Mouse (Mus musculus): ENCODE data around the gene Tmem107.

Tmem107 gene

GRCm38 (mm10) chr11:69107676-69108075 lies 37.1 kb downstream of the Tmem107 start:
- DNase-seq, result no peak

GRCm38 (mm10) chr11:69108223-69108622 lies 37.6 kb downstream of the Tmem107 start:
- no peak for DNase-seq

GRCm38 (mm10) chr11:69109032-69109900 lies 38.7 kb downstream of the Tmem107 start:
- DNase-seq, result no peak

- DNase-seq, result peak; percentile 94 to 97
Measured at GRCm38 (mm10) chr11:69110319-69111046, 39.9 kb downstream of the Tmem107 start.

- DNase-seq, result no peak
Measured at GRCm38 (mm10) chr11:69111051-69111810, 40.6 kb downstream of the Tmem107 start.

- no peak for DNase-seq
Measured at GRCm38 (mm10) chr11:69111865-69112264, 41.3 kb downstream of the Tmem107 start.

GRCm38 (mm10) chr11:69114018-69114417 lies 43.4 kb downstream of the Tmem107 start:
- DNase-seq, result no peak

GRCm38 (mm10) chr11:69114621-69115020 lies 44.0 kb downstream of the Tmem107 start:
- DNase-seq, result no peak

GRCm38 (mm10) chr11:69116843-69117242 lies 46.2 kb downstream of the Tmem107 start:
- DNase-seq, result no peak

- DNase-seq, result peak; percentile 68 to 69
Measured at GRCm38 (mm10) chr11:69117737-69118695, 47.4 kb downstream of the Tmem107 start.

- peak; percentile 81 to 97 for DNase-seq
Measured at GRCm38 (mm10) chr11:69118765-69119164, 48.2 kb downstream of the Tmem107 start.

GRCm38 (mm10) chr11:69119446-69120155 lies 49.0 kb downstream of the Tmem107 start:
- no peak for DNase-seq

GRCm38 (mm10) chr11:69120221-69121000 lies 49.8 kb downstream of the Tmem107 start, which contains the start of gene Hes7:
Gene Hes7, plus strand, starts transcription at chr11:69120404.
- no peak for DNase-seq

GRCm38 (mm10) chr11:69121001-69121740 lies 50.6 kb downstream of the Tmem107 start:
- DNase-seq, result peak in 1 of 2 experiments; percentile 30

GRCm38 (mm10) chr11:69121741-69122335 lies 51.2 kb downstream of the Tmem107 start:
- no peak for DNase-seq

- peak; percentile 77 to 81 for DNase-seq
Measured at GRCm38 (mm10) chr11:69122336-69122951, 51.8 kb downstream of the Tmem107 start, which contains the start of gene 9130213A22Rik. Gene 9130213A22Rik, minus strand, starts transcription at chr11:69122589.

All from cerebellum, postnatal 36 days (tissue).